In genomic region chr3:149118806-149119205, GRCm38 (mm10) we compare ENCODE assay signal across 31 mouse cellular contexts.
"Had no signal": no experiment of that assay in that cellular context is flagged by ENCODE, and none has a peak within 500 bp of the region (broad histone marks: within the 10 kb centered on the region; RNA-seq: fewer than 3 reads in every experiment).

No protein-coding gene starts in this region.

- ATAC-seq: hindbrain, embryonic 16.5 days; hindbrain, postnatal 0 days; inflammation-experienced regulatory T-cells, adult 6 months; intestine, embryonic 15.5 days had no signal

- H3K9ac ChIP-seq: heart, embryonic 12.5 days; heart, embryonic 13.5 days; heart, embryonic 15.5 days; hindbrain, embryonic 12.5 days; hindbrain, embryonic 13.5 days; hindbrain, embryonic 14.5 days; hindbrain, embryonic 15.5 days; intestine, embryonic 15.5 days; kidney, embryonic 15.5 days had no signal

- H3K9me3 ChIP-seq: heart, embryonic 12.5 days; heart, embryonic 13.5 days; heart, embryonic 15.5 days; hindbrain, embryonic 10.5 days; hindbrain, embryonic 12.5 days; hindbrain, embryonic 13.5 days; hindbrain, embryonic 15.5 days; intestine, embryonic 15.5 days; kidney, embryonic 15.5 days had no signal

- H3K36me3 ChIP-seq: heart, embryonic 12.5 days; heart, embryonic 13.5 days; heart, embryonic 15.5 days; hindbrain, embryonic 10.5 days; hindbrain, embryonic 12.5 days; hindbrain, embryonic 13.5 days; hindbrain, embryonic 15.5 days; intestine, embryonic 15.5 days; kidney, embryonic 15.5 days had no signal

- H3K4me1 ChIP-seq: hindbrain, embryonic 12.5 days; hindbrain, embryonic 13.5 days; hindbrain, embryonic 15.5 days had no signal

- H3K4me3 ChIP-seq: heart, embryonic 12.5 days; heart, embryonic 13.5 days; heart, embryonic 15.5 days; hindbrain, embryonic 10.5 days; hindbrain, embryonic 12.5 days; hindbrain, embryonic 13.5 days; hindbrain, embryonic 15.5 days; intestine, embryonic 15.5 days; kidney, embryonic 15.5 days; layer of hippocampus, adult 2 months; left cerebral cortex, adult 2 months had no signal

- DNase-seq: heart, postnatal 10 days; heart, postnatal 14 days; heart, postnatal 36 days; kidney, adult 11 months; kidney, adult 18-20 months; kidney, adult 2 months; kidney, adult 8-10 months; kidney, adult 9 months; kidney, postnatal 10 days; kidney, postnatal 14 days; kidney, postnatal 25 days; kidney, postnatal 36 days; kidney, postnatal 4 days; layer of hippocampus, adult 9-11 months; layer of hippocampus, postnatal 36 days had no signal

- H3K4me2 ChIP-seq: heart, embryonic 12.5 days; heart, embryonic 13.5 days; heart, embryonic 15.5 days; hindbrain, embryonic 12.5 days; hindbrain, embryonic 13.5 days; hindbrain, embryonic 14.5 days; hindbrain, embryonic 15.5 days; intestine, embryonic 15.5 days; kidney, embryonic 15.5 days had no signal

- H3K27ac ChIP-seq: heart, embryonic 13.5 days; heart, embryonic 15.5 days; hindbrain, embryonic 10.5 days; hindbrain, embryonic 12.5 days; hindbrain, embryonic 13.5 days; hindbrain, embryonic 14.5 days; hindbrain, embryonic 15.5 days; hindbrain, postnatal 0 days; intestine, embryonic 15.5 days; kidney, embryonic 15.5 days; kidney, postnatal 0 days; layer of hippocampus, adult 2 months; left cerebral cortex, adult 2 months had no signal

- H3K27me3 ChIP-seq: heart, embryonic 12.5 days; heart, embryonic 13.5 days; heart, embryonic 15.5 days; hindbrain, embryonic 12.5 days; hindbrain, embryonic 13.5 days; hindbrain, embryonic 15.5 days; intestine, embryonic 15.5 days; kidney, embryonic 15.5 days had no signal
